ENCODE assay signal across 9 mouse cellular contexts in genomic region chr17:51177923-51178322, GRCm38 (mm10). TPM values are rescaled to one million over a fixed set of nuclear protein-coding genes. Genes with fewer than 3 reads are reported as not detected.
DNase-seq lines count a peak whose midpoint lies in the region; ATAC-seq and TF ChIP-seq lines count a peak whose summit lies in the region.
"Had no signal": no experiment of that assay in that cellular context is flagged by ENCODE, and none has a peak within 500 bp of the region (broad histone marks: within the 10 kb centered on the region; RNA-seq: fewer than 3 reads in every experiment).

No protein-coding gene starts in this region.

- peak overlapping the region; percentile 88 for H3K4me3 ChIP-seq in heart, adult 2 months
- peak overlapping the region; percentile 86 to 95 for H3K4me3 ChIP-seq in MEL (ENCODE audit: control insufficient read depth in 1 of 2, insufficient read depth in 1 of 2, low read depth in 2 of 2, low read length in 2 of 2)
- peak overlapping the region; percentile 83 to 90; a peak in 3 of 4 replicates for H3K4me3 ChIP-seq in heart, embryonic 14.5 days (ENCODE audit: control insufficient read depth in 1 of 2, insufficient read depth in 1 of 2, low read depth in 1 of 2, low read length in 2 of 2)
- peak overlapping the region; percentile 85 for H3K4me3 ChIP-seq in liver, embryonic 13.5 days (replicated peaks)

- H3K4me1 ChIP-seq in heart, adult 2 months (ENCODE audit: control insufficient read depth, insufficient read depth, low read length): peaks cover 7% of the 10 kb centered on the region
- peaks cover 8 to 11% of the 10 kb centered on the region in 2 experiments for H3K4me1 ChIP-seq in MEL (ENCODE audit: control insufficient read depth in 1 of 2, insufficient read depth in 2 of 2, low read length in 2 of 2)
- H3K4me1 ChIP-seq in heart, embryonic 14.5 days (ENCODE audit: control insufficient read depth in 2 of 2, insufficient read depth in 2 of 2, low read length in 2 of 2): peaks cover 0 to 8% of the 10 kb centered on the region in 2 experiments; a peak in 2 of 4 replicates
- peaks cover 16% of the 10 kb centered on the region for H3K4me1 ChIP-seq in liver, embryonic 13.5 days (replicated peaks)

- peak overlapping the region; percentile 96 for H3K27ac ChIP-seq in heart, adult 2 months
- H3K27ac ChIP-seq in MEL (ENCODE audit: control insufficient read depth, low read depth, low read length): peak overlapping the region; percentile 94
- peak overlapping the region; percentile 94 to 99 for H3K27ac ChIP-seq in heart, embryonic 14.5 days (replicated peaks in 1 of 2; ENCODE audit: control insufficient read depth in 1 of 2, insufficient read depth in 1 of 2, low read depth in 2 of 2, low read length in 2 of 2)
- H3K27ac ChIP-seq in liver, embryonic 13.5 days: peak overlapping the region; percentile 95

- DNase-seq in heart, adult 2 months: no peak
- DNase-seq in heart, adult 11 months: no peak
- DNase-seq in MEL (ENCODE audit: low read depth, low spot score): peak; percentile 34
- DNase-seq in liver, embryonic 13.5 days: no peak
- no peak for DNase-seq in right cerebral cortex, adult 18-20 months
- DNase-seq in spleen, adult 12 weeks (ENCODE audit: low spot score): no peak

- no peaks in the 10 kb centered on the region for H3K27me3 ChIP-seq in heart, adult 2 months (ENCODE audit: control insufficient read depth, insufficient read depth, low read length)
- H3K27me3 ChIP-seq in MEL (ENCODE audit: control insufficient read depth in 1 of 2, insufficient read depth in 2 of 2, low read length in 2 of 2): no peaks in the 10 kb centered on the region
- H3K27me3 ChIP-seq in heart, embryonic 14.5 days (ENCODE audit: control insufficient read depth, insufficient read depth, low read length): no peaks in the 10 kb centered on the region
- H3K27me3 ChIP-seq in liver, embryonic 13.5 days: no peaks in the 10 kb centered on the region
- H3K27me3 ChIP-seq: Patski had no signal

- under 1% methylated on average over 6 of the region's 6 CpGs for WGBS in heart, adult 2 months
- 26% methylated on average over 6 of the region's 6 CpGs for WGBS in heart, embryonic 14.5 days
- WGBS in liver, embryonic 13.5 days (ENCODE audit: insufficient replicate concordance): 28% methylated on average over 6 of the region's 6 CpGs

- ATAC-seq in heart, embryonic 14.5 days (ENCODE audit: insufficient number of reproducible peaks, insufficient read depth, low FRiP score, low read depth): no peak
- no peak for ATAC-seq in liver, embryonic 13.5 days (ENCODE audit: low read depth)
- no peak for ATAC-seq in megakaryocyte progenitor cell, adult 5-6 weeks (replicated peaks; ENCODE audit: poor library complexity)

- H3K36me3 ChIP-seq in heart, adult 2 months (ENCODE audit: control insufficient read depth, insufficient read depth, low read length): peaks cover 2% of the 10 kb centered on the region
- peaks cover 0 to 25% of the 10 kb centered on the region in 2 experiments; a peak in 2 of 4 replicates for H3K36me3 ChIP-seq in MEL (ENCODE audit: control insufficient read depth in 1 of 2, insufficient read depth in 2 of 2, low read length in 2 of 2)
- H3K36me3 ChIP-seq in heart, embryonic 14.5 days (ENCODE audit: control insufficient read depth, insufficient read depth, low read length): no peaks in the 10 kb centered on the region
- H3K36me3 ChIP-seq in liver, embryonic 13.5 days: no peaks in the 10 kb centered on the region

- H3K9me3 ChIP-seq in MEL (replicated peaks; ENCODE audit: insufficient read depth, low read length): no peaks in the 10 kb centered on the region
- H3K9me3 ChIP-seq in heart, embryonic 14.5 days (ENCODE audit: control insufficient read depth, low read length): no peaks in the 10 kb centered on the region
- H3K9me3 ChIP-seq in liver, embryonic 13.5 days (replicated peaks): no peaks in the 10 kb centered on the region

- no peak for TF ChIP-seq EP300 in heart, adult 2 months (IDR thresholded peaks at IDR 0.05; ENCODE audit: insufficient read depth, low read depth, low read length)
- TF ChIP-seq EP300 in MEL (IDR thresholded peaks at IDR 0.05; ENCODE audit: low read depth in 1 of 2, low read length in 2 of 2): no peak

- peak overlapping the region; percentile 98 for H3K9ac ChIP-seq in heart, adult 2 months (ENCODE audit: low read depth, low read length)
- H3K9ac ChIP-seq in MEL (ENCODE audit: control insufficient read depth, low read depth, low read length, poor library complexity, severe bottlenecking): peak overlapping the region; percentile 95
- peak overlapping the region; percentile 97 for H3K9ac ChIP-seq in heart, embryonic 14.5 days (ENCODE audit: low read length)
- peak overlapping the region; percentile 94 for H3K9ac ChIP-seq in liver, embryonic 13.5 days

- TF ChIP-seq CTCF in heart, adult 2 months (IDR thresholded peaks at IDR 0.05): no peak
- no peak for TF ChIP-seq CTCF in MEL (IDR thresholded peaks at IDR 0.05 in 2 of 3, conservative IDR thresholded peaks at IDR 0.05 in 1 of 3; ENCODE audit: control insufficient read depth in 1 of 3, insufficient read depth in 1 of 3, low read depth in 2 of 3, low read length in 3 of 3, poor library complexity in 1 of 3, severe bottlenecking in 1 of 3)

- H3K79me2 ChIP-seq in heart, adult 2 months (replicated peaks; ENCODE audit: control insufficient read depth, insufficient read depth, low read length): no peaks in the 10 kb centered on the region
- H3K79me2 ChIP-seq in MEL (ENCODE audit: control insufficient read depth, insufficient read depth, low read length, poor library complexity): peaks cover 19% of the 10 kb centered on the region

- no peak for TF ChIP-seq RAD21 in MEL (IDR thresholded peaks at IDR 0.05; ENCODE audit: low read depth, low read length)

- TF ChIP-seq POLR2A in heart, adult 2 months (IDR thresholded peaks at IDR 0.05; ENCODE audit: insufficient read depth, low read depth, low read length): no peak
- TF ChIP-seq POLR2A in MEL (IDR thresholded peaks at IDR 0.05; ENCODE audit: control insufficient read depth in 1 of 2, insufficient read depth in 1 of 2, low read depth in 1 of 2, low read length in 2 of 2, poor library complexity in 1 of 2): no peak

- peak overlapping the region; percentile 89 for H3K4me2 ChIP-seq in heart, embryonic 14.5 days (ENCODE audit: low read length)
- H3K4me2 ChIP-seq in liver, embryonic 13.5 days: peak overlapping the region; percentile 88

- intact Hi-C loops in heart, adult 2 months (cut with DNase I): loop anchor here (2.0 to 10.0 kb wide), 2 partner anchors 67 to 193 kb away; no protein-coding TSS in a partner anchor

TF ChIP-seq in MEL, 35 proteins besides CTCF, POLR2A, EP300 and RAD21:
- no peak for TF ChIP-seq SMC3 (IDR thresholded peaks at IDR 0.05; ENCODE audit: low read depth, low read length)
- no peak for TF ChIP-seq ZMIZ1 (IDR thresholded peaks at IDR 0.05; ENCODE audit: low read depth, low read length)
- TF ChIP-seq GATA1 (IDR thresholded peaks at IDR 0.05; ENCODE audit: low read depth, low read length): no peak
- TF ChIP-seq ZKSCAN1 (IDR thresholded peaks at IDR 0.05; ENCODE audit: low read depth, low read length): no peak
- no peak for TF ChIP-seq USF2 (IDR thresholded peaks at IDR 0.05; ENCODE audit: borderline replicate concordance in 1 of 2, insufficient read depth in 1 of 2, low read depth in 1 of 2, low read length in 2 of 2)
- TF ChIP-seq MYB (IDR thresholded peaks at IDR 0.05; ENCODE audit: low read depth, low read length): no peak
- TF ChIP-seq CHD1 (IDR thresholded peaks at IDR 0.05; ENCODE audit: low read depth, low read length): no peak
- no peak for TF ChIP-seq HCFC1 (IDR thresholded peaks at IDR 0.05; ENCODE audit: low read depth, low read length)

RNA-seq across cellular contexts. Expression of gene Tbc1d5, which starts 1.2 kb away (rescaled TPM):
- total RNA-seq in heart, adult 2 months (2021): 10 to 100 TPM; 15.8 to 19.4 TPM
- 8.5 and 12.9 TPM in 2 replicates for polyA plus RNA-seq in heart, adult 2 months (2012; rRNA removed)
- total RNA-seq in MEL (2012; rRNA removed): 5.1 and 5.4 TPM in 2 replicates
- 100 to 1,000 TPM in 1 of 2 experiments, 1 to 10 TPM in 1; 8.2 to 116 TPM for polyA plus RNA-seq in MEL (2012; ENCODE audit: insufficient read depth in 1 of 2, insufficient read length in 2 of 2, low read depth in 1 of 2, low replicate concordance in 2 of 2, missing spikeins in 1 of 2)
- 8.5 and 9.6 TPM in 2 replicates for polyA plus RNA-seq in heart, embryonic 14.5 days (2014; fragmentation: Nextera tagmentation; extraction: Ambion mirVana)
- polyA plus RNA-seq in liver, embryonic 13.5 days (2015; fragmentation: Nextera tagmentation; extraction: Ambion mirVana): 3.6 and 4.5 TPM in 2 replicates
- total RNA-seq in megakaryocyte progenitor cell, adult 5-6 weeks (2015): 47.3 and 55.5 TPM in 2 replicates
- 26.2 and 35.2 TPM in 2 replicates for total RNA-seq in megakaryocyte progenitor cell, adult 5-6 weeks (2017)
